Mouse (Mus musculus): ENCODE results near the gene Cmtm6. TPM values are rescaled to one million over a fixed set of nuclear protein-coding genes. Genes with fewer than 3 reads are reported as not detected.

Cmtm6 gene
- polyA plus RNA-seq, 1 experiment from 2014 or later = 64.0 TPM

GRCm38 (mm10) chr9:114781526-114782212 lies 50.8 kb downstream of the Cmtm6 start, which contains the start of gene Cmtm7:
Gene Cmtm7, minus strand, starts transcription at chr9:114781856.
- POLR2A ChIA-PET = interaction anchor here (0.5 to 1.7 kb wide), 4 partner anchors 15 to 1561 kb away, joined by 3 to 8 read pairs (median 3); no protein-coding TSS in a partner anchor
- no peaks in the 10 kb centered on the region for H3K27me3 ChIP-seq
- no peak for DNase-seq (ENCODE audit: low read depth, low spot score)
- no peak for TF ChIP-seq CTCF (IDR thresholded peaks at IDR 0.05)
- CTCF ChIA-PET = interaction anchor here (1.4 kb wide), 2 partner anchors 13 to 15 kb away, joined by 3 read pairs; no protein-coding TSS in a partner anchor
- peak; percentile 91 for ATAC-seq
- in situ Hi-C loops (cut with MboI; ENCODE audit: low pct_unique_long_range_greater_than_20kb) = no loop called here

DNA sequence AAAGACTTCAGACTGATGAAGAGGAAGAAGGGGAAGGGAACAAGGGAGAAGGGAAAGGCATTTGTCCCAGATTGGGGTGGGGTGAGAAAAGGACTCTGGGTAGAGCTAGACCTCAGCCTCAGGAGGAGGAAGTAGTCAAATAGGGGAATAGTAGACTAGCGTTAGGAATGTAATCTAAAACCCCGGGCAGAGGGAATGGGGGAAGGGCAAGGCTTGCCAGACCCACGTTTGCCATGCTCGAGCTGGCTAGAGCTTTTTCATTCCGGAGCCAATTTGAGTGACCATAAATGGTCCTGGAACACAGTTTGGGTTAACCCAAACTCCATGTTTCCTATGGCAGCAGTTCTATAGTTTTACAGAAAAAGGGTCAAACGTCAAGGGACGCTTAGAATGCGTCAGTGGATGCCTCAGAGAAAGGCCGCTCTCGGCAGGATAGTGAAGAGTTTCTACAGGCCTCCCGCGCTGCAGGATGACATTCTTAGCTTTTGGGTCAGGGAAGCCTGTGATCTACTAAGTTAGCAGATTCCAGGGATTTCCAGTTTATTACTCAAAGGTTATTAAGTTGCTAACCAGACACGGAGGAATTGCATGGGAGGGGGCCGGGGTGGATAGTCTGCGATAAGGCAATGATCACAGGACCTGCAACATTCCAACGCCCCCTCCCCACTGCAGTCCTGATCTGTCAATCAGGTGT lies 54.7 kb downstream of the Cmtm6 start:
- H3K27me3 ChIP-seq = no peaks in the 10 kb centered on the region
- CTCF ChIA-PET = no interaction called here
- TF ChIP-seq CTCF (IDR thresholded peaks at IDR 0.05) = no peak
- no peak for ATAC-seq
- no peak for DNase-seq (ENCODE audit: low read depth, low spot score)
- POLR2A ChIA-PET = no interaction called here
- in situ Hi-C loops (cut with MboI; ENCODE audit: low pct_unique_long_range_greater_than_20kb) = no loop called here

DNA sequence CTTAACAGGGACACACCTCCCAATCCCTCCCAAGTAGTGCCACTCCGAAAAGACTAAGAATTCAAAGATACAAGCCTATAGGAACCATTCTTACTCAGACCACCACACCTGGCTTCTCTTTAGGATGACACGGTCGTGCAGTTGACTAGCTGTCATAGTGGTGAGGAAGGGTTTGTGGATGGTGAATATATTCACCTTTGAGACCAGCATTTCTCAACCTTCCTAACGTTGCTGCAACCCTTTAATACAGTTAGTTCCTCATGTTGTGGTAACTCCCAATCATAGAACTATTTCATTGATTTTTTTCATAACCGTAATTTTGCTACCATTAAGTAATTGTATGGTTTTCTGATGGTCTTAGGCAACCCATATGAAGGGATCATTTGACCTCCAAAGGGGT lies 56.2 kb downstream of the Cmtm6 start:
- DNase-seq (ENCODE audit: low read depth, low spot score) = no peak
- CTCF ChIA-PET = interaction anchor here (1.0 kb wide), 1 partner anchor 13 kb away, joined by 3 read pairs; no protein-coding TSS in a partner anchor
- ATAC-seq = no peak
- POLR2A ChIA-PET = no interaction called here
- in situ Hi-C loops (cut with MboI; ENCODE audit: low pct_unique_long_range_greater_than_20kb) = no loop called here
- H3K27me3 ChIP-seq = no peaks in the 10 kb centered on the region
- no peak for TF ChIP-seq CTCF (IDR thresholded peaks at IDR 0.05)

- no peaks in the 10 kb centered on the region for H3K27me3 ChIP-seq
- POLR2A ChIA-PET = interaction anchor here (0.6 kb wide), 1 partner anchor 71 kb away, joined by 3 read pairs; no protein-coding TSS in a partner anchor
- no peak for ATAC-seq
- no peak for DNase-seq (ENCODE audit: low read depth, low spot score)
- no peak for TF ChIP-seq CTCF (IDR thresholded peaks at IDR 0.05)
- in situ Hi-C loops (cut with MboI; ENCODE audit: low pct_unique_long_range_greater_than_20kb) = no loop called here
- CTCF ChIA-PET = interaction anchor here (0.7 kb wide), 1 partner anchor 10 kb away, joined by 3 read pairs; no protein-coding TSS in a partner anchor
Observed at GRCm38 (mm10) chr9:114787716-114788115, 56.8 kb downstream of the Cmtm6 start.

GRCm38 (mm10) chr9:114788697-114789096 lies 57.8 kb downstream of the Cmtm6 start:
- ChIA-PET POLR2A (no interaction called here), CTCF (interaction anchor here (0.7 to 1.6 kb wide), 3 partner anchors 9 to 35 kb away, joined by 3 to 5 read pairs (median 3); no protein-coding TSS in a partner anchor)
- H3K27me3 ChIP-seq = no peaks in the 10 kb centered on the region
- DNase-seq (ENCODE audit: low read depth, low spot score) (no peak), ATAC-seq (no peak)
- in situ Hi-C loops (cut with MboI; ENCODE audit: low pct_unique_long_range_greater_than_20kb) = no loop called here
- no peak for TF ChIP-seq CTCF (IDR thresholded peaks at IDR 0.05)

GRCm38 (mm10) chr9:114789557-114789956 lies 58.6 kb downstream of the Cmtm6 start:
- in situ Hi-C loops (cut with MboI; ENCODE audit: low pct_unique_long_range_greater_than_20kb) = no loop called here
- TF ChIP-seq CTCF (IDR thresholded peaks at IDR 0.05) = no peak
- ATAC-seq (no peak), DNase-seq (ENCODE audit: low read depth, low spot score) (no peak)
- no peaks in the 10 kb centered on the region for H3K27me3 ChIP-seq
- ChIA-PET POLR2A (no interaction called here), CTCF (interaction anchor here (1.4 to 1.6 kb wide), 2 partner anchors 36 to 91 kb away, joined by 3 to 5 read pairs; no protein-coding TSS in a partner anchor)

DNA sequence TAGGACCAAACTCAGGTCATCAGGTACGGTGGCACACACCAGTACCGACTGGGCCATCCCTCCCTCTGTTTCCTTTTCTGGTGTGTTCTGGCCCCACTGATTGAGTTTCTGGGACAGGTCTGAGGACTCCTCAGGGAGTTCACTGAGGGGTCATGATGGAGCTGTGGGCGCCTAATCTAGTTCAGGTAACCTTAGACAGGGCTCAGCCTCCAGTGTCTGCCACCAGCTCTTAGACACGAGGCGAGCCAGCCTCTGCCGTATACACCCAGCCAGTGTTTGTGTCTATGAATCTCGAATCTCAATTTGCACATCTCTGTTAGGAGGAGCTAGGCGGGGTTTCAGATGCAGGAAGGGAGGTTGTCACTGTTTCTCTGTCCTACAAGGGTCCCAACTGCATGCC lies 59.1 kb downstream of the Cmtm6 start:
- DNase-seq (ENCODE audit: low read depth, low spot score) (no peak), ATAC-seq (no peak)
- no peak for TF ChIP-seq CTCF (IDR thresholded peaks at IDR 0.05)
- H3K27me3 ChIP-seq = no peaks in the 10 kb centered on the region
- in situ Hi-C loops (cut with MboI; ENCODE audit: low pct_unique_long_range_greater_than_20kb) = no loop called here
- ChIA-PET POLR2A (no interaction called here), CTCF (interaction anchor here (1.4 kb wide), 1 partner anchor 91 kb away, joined by 3 read pairs; no protein-coding TSS in a partner anchor)

DNA sequence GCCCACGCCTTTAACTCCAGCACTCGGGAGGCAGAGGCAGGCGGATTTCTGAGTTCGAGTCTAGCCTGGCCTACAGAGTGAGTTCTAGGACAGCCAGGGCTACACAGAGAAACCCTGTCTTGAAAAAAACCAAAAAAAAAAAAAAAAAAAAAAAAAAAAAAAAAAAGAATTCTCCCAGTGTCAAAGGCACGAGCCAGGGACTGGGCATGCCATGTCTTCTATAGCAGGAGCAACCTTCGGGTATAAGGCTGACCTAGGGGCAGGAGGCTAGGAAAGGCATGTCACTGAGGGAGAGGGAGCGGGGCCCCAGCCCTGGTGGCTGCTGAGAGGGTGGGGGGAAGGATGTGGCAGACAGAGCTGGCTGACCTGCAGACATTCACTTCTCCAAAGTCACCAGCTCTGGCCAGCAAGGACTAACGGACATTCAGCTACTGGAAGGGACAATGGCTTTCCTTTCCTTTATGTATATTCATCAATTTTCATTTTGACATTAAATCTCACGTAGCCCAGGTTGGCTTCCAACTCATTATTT lies 62.9 kb downstream of the Cmtm6 start:
- ATAC-seq (no peak), DNase-seq (ENCODE audit: low read depth, low spot score) (no peak)
- ChIA-PET POLR2A (interaction anchor here (0.8 kb wide), 1 partner anchor 109 kb away, joined by 3 read pairs; no protein-coding TSS in a partner anchor), CTCF (interaction anchor here (0.9 to 2.3 kb wide), 3 partner anchors 11 to 41 kb away, joined by 3 to 5 read pairs (median 3); no protein-coding TSS in a partner anchor)
- H3K27me3 ChIP-seq = no peaks in the 10 kb centered on the region
- TF ChIP-seq CTCF (IDR thresholded peaks at IDR 0.05) = no peak
- in situ Hi-C loops (cut with MboI; ENCODE audit: low pct_unique_long_range_greater_than_20kb) = no loop called here

DNA sequence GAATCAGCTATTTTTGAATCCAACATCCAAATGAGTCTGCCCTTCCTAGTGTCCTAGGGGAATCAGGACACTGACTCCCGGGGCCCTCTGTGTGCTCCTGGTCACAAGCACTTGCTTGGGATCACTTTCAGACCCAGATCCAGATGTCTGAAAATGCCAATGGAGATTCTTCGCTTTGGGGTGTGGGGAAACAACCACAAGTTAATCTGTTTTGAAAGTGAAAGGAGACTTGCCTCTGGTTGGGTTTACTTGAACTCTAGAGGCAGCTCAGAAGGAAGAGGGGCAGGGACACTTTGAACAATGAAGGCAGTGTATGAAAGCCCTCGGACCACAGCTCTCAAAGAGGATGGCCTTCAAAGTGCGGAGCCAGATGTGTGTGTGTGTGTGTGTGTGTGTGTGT lies 63.6 kb downstream of the Cmtm6 start:
- TF ChIP-seq CTCF (IDR thresholded peaks at IDR 0.05) = no peak
- in situ Hi-C loops (cut with MboI; ENCODE audit: low pct_unique_long_range_greater_than_20kb) = no loop called here
- ATAC-seq = no peak
- no peak for DNase-seq (ENCODE audit: low read depth, low spot score)
- ChIA-PET CTCF (interaction anchor here (0.9 to 2.3 kb wide), 3 partner anchors 13 to 41 kb away, joined by 3 to 5 read pairs (median 3); partner anchors contain the start of gene Cmtm7), POLR2A (interaction anchor here (0.8 kb wide), 2 partner anchors 50 to 109 kb away, joined by 3 read pairs; partner anchors contain the start of gene Cmtm8)
- H3K27me3 ChIP-seq = no peaks in the 10 kb centered on the region

GRCm38 (mm10) chr9:114796473-114797050 lies 65.6 kb downstream of the Cmtm6 start:
- ChIA-PET CTCF (interaction anchor here (0.9 kb wide), 1 partner anchor 8 kb away, joined by 3 read pairs; no protein-coding TSS in a partner anchor), POLR2A (no interaction called here)
- ATAC-seq = no peak
- no peaks in the 10 kb centered on the region for H3K27me3 ChIP-seq
- no peak for DNase-seq (ENCODE audit: low read depth, low spot score)
- in situ Hi-C loops (cut with MboI; ENCODE audit: low pct_unique_long_range_greater_than_20kb) = loop anchor here (5.0 kb wide), 1 partner anchor 86 kb away; no protein-coding TSS in a partner anchor
- TF ChIP-seq CTCF (IDR thresholded peaks at IDR 0.05) = no peak

Measured in Patski (cell line).